Mouse (Mus musculus) CD8-positive naive resting alpha-beta T cell, adult 57 days (primary cell): ENCODE results near the gene Ccl4. TPM values are rescaled to one million over a fixed set of nuclear protein-coding genes. Genes with fewer than 3 reads are reported as not detected.

Experiments used
- total RNA-seq: library from RNA; stranded (reverse); gene quantifications from one replicate; pipeline ENCODE4 v1.2.4, GENCODE M21; 2023

The Ccl4 gene
- total RNA-seq, result 7.4 TPM

DNA sequence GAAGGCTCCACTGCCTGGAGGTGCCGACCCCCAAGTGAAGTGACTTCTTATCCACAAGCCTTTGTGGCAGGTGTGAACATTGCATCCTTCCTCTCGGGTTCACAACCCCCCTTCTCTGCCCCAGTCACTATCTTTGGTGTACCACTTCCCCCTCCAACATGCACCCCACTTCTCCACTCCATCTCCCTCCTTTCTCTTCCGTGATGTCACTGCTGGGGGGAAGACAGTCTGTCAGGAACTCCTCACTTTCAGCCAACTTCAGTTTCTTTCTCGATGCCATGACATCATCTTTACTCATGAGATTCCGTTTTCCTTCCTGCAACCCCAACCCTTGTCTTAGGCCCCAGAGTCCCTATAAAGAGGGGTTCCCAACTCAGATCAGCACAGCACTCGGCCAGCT is at the start of gene Ccl4:
TSS of gene Ccl4 (plus strand) at position 381 of the 400 bp plus-strand sequence.

DNA sequence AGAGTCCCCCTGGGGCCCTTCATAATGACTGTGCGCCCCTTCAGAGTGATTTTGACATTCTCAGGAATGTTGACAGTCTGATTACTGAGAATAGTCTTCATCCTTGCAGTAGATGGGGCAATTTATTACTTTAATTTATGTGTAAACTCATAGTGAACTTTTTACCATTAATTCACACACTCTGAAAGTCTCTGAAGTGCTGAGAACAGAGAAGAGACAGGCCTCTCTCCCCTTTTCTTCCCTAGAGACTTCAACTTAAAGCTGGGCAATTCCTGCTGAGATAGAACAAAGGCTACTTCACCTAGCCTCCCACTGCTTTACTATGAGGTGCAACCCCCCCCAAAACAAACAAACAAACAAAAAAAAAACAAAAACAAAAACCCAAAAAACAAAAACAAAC is 16.9 kb upstream of the Ccl4 start, which contains the start of gene Rpl9-ps1:
TSS of gene Rpl9-ps1 (minus strand) at position 101 of the 400 bp plus-strand sequence.

DNA sequence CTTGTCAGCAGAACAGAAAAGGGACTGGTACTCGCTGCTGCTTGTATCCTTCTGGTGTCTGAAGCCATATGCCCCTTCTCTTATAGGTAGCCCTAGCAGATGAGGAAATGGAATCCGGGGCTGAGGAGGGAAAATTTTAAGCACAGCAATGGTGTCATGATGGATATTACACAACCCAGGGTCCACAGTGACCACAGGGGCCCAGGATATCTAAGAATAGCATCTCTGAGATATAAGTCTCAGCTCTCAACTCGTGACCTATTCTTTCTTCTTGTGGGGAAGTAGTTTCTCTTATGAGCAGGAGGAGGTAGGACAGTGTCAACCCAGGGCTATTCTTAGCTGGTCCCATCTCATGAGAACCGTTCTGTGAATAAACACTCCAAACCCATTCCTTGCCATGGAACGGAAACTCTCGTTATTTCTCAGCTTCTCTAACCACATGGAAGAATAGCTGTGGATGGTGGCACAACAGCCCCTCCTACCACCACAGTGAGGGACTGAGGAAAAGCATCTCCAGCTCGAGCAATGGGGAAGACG is 13.0 kb upstream of the Ccl4 start, which contains the start of gene Ccl3:
TSS of gene Ccl3 (minus strand) at position 51 of the 537 bp plus-strand sequence.

DNA sequence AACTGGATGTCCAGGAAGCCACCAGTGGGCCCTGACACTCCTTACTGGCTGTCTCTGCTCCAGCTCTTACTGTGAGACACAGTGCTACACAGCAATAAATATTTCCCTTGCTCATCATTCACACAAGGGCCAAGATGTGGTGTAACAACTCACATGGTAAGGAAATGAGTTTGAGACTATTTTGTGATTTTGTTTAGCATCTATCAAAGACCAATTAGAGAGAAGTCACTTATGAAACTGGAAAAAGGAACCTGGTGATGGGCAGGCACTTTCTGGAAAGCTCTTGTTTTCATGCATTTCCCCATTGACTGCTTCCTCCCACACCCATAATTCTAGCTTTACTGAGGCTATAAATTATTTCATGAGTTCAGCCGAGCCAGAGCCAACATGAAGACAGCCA is 41.3 kb downstream of the Ccl4 start, which contains the start of gene Wfdc17:
TSS of gene Wfdc17 (plus strand) at position 287 of the 400 bp plus-strand sequence.

GRCm38 (mm10) chr11:83708715-83709114 is 46.3 kb downstream of the Ccl4 start, which contains the start of gene Wfdc18:
Gene Wfdc18, plus strand, starts transcription at chr11:83709015.

Other genes starting within 250 kb of the Ccl4 start
- not detected for gene Gas2l2, start 233.1 kb upstream of the Ccl4 start, total RNA-seq
- not detected for gene 1700020L24Rik, start 224.9 kb upstream of the Ccl4 start, total RNA-seq
- not detected for gene Mmp28, start 199.5 kb upstream of the Ccl4 start, total RNA-seq
- 145 TPM for gene Taf15, start 189.5 kb upstream of the Ccl4 start, total RNA-seq
- gene Heatr9, start 140.4 kb upstream of the Ccl4 start, total RNA-seq, result not detected
- gene Ccl5, start 132.1 kb upstream of the Ccl4 start, total RNA-seq, result 19.3 TPM
- gene Ccl9, start 83.9 kb upstream of the Ccl4 start, total RNA-seq, result 0.49 TPM
- gene Ccl6, start 69.5 kb upstream of the Ccl4 start, total RNA-seq, result 4.1 TPM
- not detected for gene Rpl9-ps1, start 17.0 kb upstream of the Ccl4 start, total RNA-seq
- 7.2 TPM for gene Ccl3, start 13.2 kb upstream of the Ccl4 start, total RNA-seq
- not detected for gene Wfdc17, start 41.4 kb downstream of the Ccl4 start, total RNA-seq
- gene Wfdc18, start 46.4 kb downstream of the Ccl4 start, total RNA-seq, result not detected
- gene Wfdc21, start 84.4 kb downstream of the Ccl4 start, total RNA-seq, result not detected
- 36.4 TPM for gene Heatr6, start 91.1 kb downstream of the Ccl4 start, total RNA-seq
- not detected for gene Hnf1b, start 187.5 kb downstream of the Ccl4 start, total RNA-seq